Mouse (Mus musculus) CH12.LX (cell line): Measurements from ENCODE around the gene Tsen2.

Experiments used
- CHD1 ChIP-seq: IDR thresholded peaks from 2 replicates; pipeline ENCODE4 v1.6.1; 2012; ENCODE audit warnings: low read depth, low read length, improper control_type of control experiment, inconsistent platforms
- CHD2 ChIP-seq: IDR thresholded peaks from 2 replicates; pipeline ENCODE4 v1.6.1; 2011; ENCODE audit warnings: low read length, improper control_type of control experiment
- CTCF ChIP-seq, 2 experiments: IDR thresholded peaks in 1 of 2; conservative IDR thresholded peaks in 1 of 2; 2 replicates each; pipeline ENCODE4 v1.5.1; 2011 to 2012; ENCODE audit warnings: low read depth in 2 of 2, low read length in 2 of 2, improper control_type of control experiment in 1 of 2, inconsistent platforms in 1 of 2, mild to moderate bottlenecking in 1 of 2, moderate library complexity in 1 of 2
- E2F4 ChIP-seq: IDR thresholded peaks from 2 replicates; pipeline ENCODE4 v1.6.1; 2011; ENCODE audit warnings: low read depth, low read length, improper control_type of control experiment; ENCODE audit not compliant: insufficient replicate concordance
- EP300 ChIP-seq: IDR thresholded peaks from 2 replicates; pipeline ENCODE4 v1.6.1; 2011; ENCODE audit warnings: low read length, improper control_type of control experiment
- GABPA ChIP-seq: IDR thresholded peaks from 2 replicates; pipeline ENCODE4 v1.6.1; 2012; ENCODE audit warnings: low read depth, low read length, improper control_type of control experiment, inconsistent platforms; ENCODE audit not compliant: insufficient replicate concordance
- MAFK ChIP-seq: IDR thresholded peaks from 2 replicates; pipeline ENCODE4 v1.6.1; 2011; ENCODE audit warnings: low read length, improper control_type of control experiment; ENCODE audit not compliant: insufficient replicate concordance
- NELFE ChIP-seq: IDR thresholded peaks from 2 replicates; pipeline ENCODE4 v1.6.1; 2011; ENCODE audit warnings: low read depth, low read length, improper control_type of control experiment
- NRF1 ChIP-seq: IDR thresholded peaks from 2 replicates; pipeline ENCODE4 v1.6.1; 2014; ENCODE audit warnings: low read depth, mild to moderate bottlenecking, inconsistent platforms, low read length, improper control_type of control experiment, moderate library complexity
- PAX5 ChIP-seq: IDR thresholded peaks from 2 replicates; pipeline ENCODE4 v1.6.1; 2012; ENCODE audit warnings: low read length, inconsistent platforms, mixed read lengths
- POLR2A ChIP-seq: IDR thresholded peaks from 2 replicates; pipeline ENCODE4 v1.6.1; 2011; ENCODE audit warnings: low read depth, mild to moderate bottlenecking, improper control_type of control experiment, low read length
- RCOR1 ChIP-seq: conservative IDR thresholded peaks from 2 replicates; pipeline ENCODE4 v1.6.1; 2012; ENCODE audit warnings: low read depth, mild to moderate bottlenecking, inconsistent platforms, low read length, improper control_type of control experiment
- ZC3H11A ChIP-seq: IDR thresholded peaks from 2 replicates; pipeline ENCODE4 v1.6.1; 2012; ENCODE audit warnings: low read depth, mild to moderate bottlenecking, inconsistent platforms, low read length, improper control_type of control experiment
- ZNF384 ChIP-seq: IDR thresholded peaks from 2 replicates; pipeline ENCODE4 v1.6.1; 2012; ENCODE audit warnings: low read depth, low read length, improper control_type of control experiment, inconsistent platforms

- no peak for TF ChIP-seq RCOR1
- TF ChIP-seq CTCF (conservative IDR thresholded peaks at IDR 0.05 in 1 of 2, IDR thresholded peaks at IDR 0.05 in 1 of 2; ENCODE audit: low read depth in 2 of 2, low read length in 2 of 2): no peak
- no peak for TF ChIP-seq PAX5
- TF ChIP-seq ZNF384: no peak
- no peak for TF ChIP-seq POLR2A
- no peak for TF ChIP-seq NRF1
- TF ChIP-seq NELFE: no peak
- no peak for TF ChIP-seq ZC3H11A
- no peak for TF ChIP-seq GABPA
- TF ChIP-seq EP300: no peak
- TF ChIP-seq E2F4: no peak
- TF ChIP-seq CHD1: no peak
- TF ChIP-seq MAFK: no peak
- TF ChIP-seq CHD2: no peak
Measured at GRCm38 (mm10) chr6:115593252-115593651, 48.8 kb downstream of the Tsen2 start.
